Mouse (Mus musculus) lung, postnatal 36 days (tissue): ENCODE measurements around the gene Aplnr.

Source experiments
- DNase-seq: peaks from one replicate; pipeline ENCODE4 v3.0.0; 2022; ENCODE audit warnings: mixed read lengths

Aplnr gene

GRCm38 (mm10) chr2:85137601-85138140 is 1.6 kb downstream of the Aplnr start:
- peak; percentile 23 for DNase-seq

GRCm38 (mm10) chr2:85138143-85138542 is 2.1 kb downstream of the Aplnr start:
- DNase-seq: no peak

- DNase-seq: peak; percentile 58
Measured at GRCm38 (mm10) chr2:85139393-85139792, 3.4 kb downstream of the Aplnr start.

GRCm38 (mm10) chr2:85139846-85140245 is 3.8 kb downstream of the Aplnr start:
- no peak for DNase-seq

- DNase-seq: no peak
Measured at GRCm38 (mm10) chr2:85140833-85141232, 4.8 kb downstream of the Aplnr start.

GRCm38 (mm10) chr2:85144908-85145307 is 8.9 kb downstream of the Aplnr start:
- DNase-seq: no peak

GRCm38 (mm10) chr2:85145346-85145745 is 9.3 kb downstream of the Aplnr start:
- DNase-seq: no peak

GRCm38 (mm10) chr2:85147481-85147880 is 11.5 kb downstream of the Aplnr start:
- DNase-seq: no peak

- no peak for DNase-seq
Measured at GRCm38 (mm10) chr2:85150373-85150772, 14.3 kb downstream of the Aplnr start.

- no peak for DNase-seq
Measured at GRCm38 (mm10) chr2:85151233-85151632, 15.2 kb downstream of the Aplnr start.

GRCm38 (mm10) chr2:85155334-85155733 is 19.3 kb downstream of the Aplnr start:
- no peak for DNase-seq

- DNase-seq: no peak
Measured at GRCm38 (mm10) chr2:85156136-85156535, 20.1 kb downstream of the Aplnr start.

- DNase-seq: no peak
Measured at GRCm38 (mm10) chr2:85157382-85157781, 21.4 kb downstream of the Aplnr start.

GRCm38 (mm10) chr2:85160901-85161637 is 25.0 kb downstream of the Aplnr start:
- no peak for DNase-seq

- DNase-seq: no peak
Measured at GRCm38 (mm10) chr2:85161638-85162093, 25.6 kb downstream of the Aplnr start.

- DNase-seq: peak; percentile 29
Measured at GRCm38 (mm10) chr2:85163311-85164047, 27.5 kb downstream of the Aplnr start.

GRCm38 (mm10) chr2:85167624-85168023 is 31.6 kb downstream of the Aplnr start:
- no peak for DNase-seq

GRCm38 (mm10) chr2:85168327-85168726 is 32.3 kb downstream of the Aplnr start:
- peak; percentile 7 for DNase-seq

- peak; percentile 32 for DNase-seq
Measured at GRCm38 (mm10) chr2:85172071-85172762, 36.2 kb downstream of the Aplnr start.

- DNase-seq: no peak
Measured at GRCm38 (mm10) chr2:85172763-85173103, 36.7 kb downstream of the Aplnr start.

GRCm38 (mm10) chr2:85173545-85173944 is 37.5 kb downstream of the Aplnr start:
- no peak for DNase-seq

GRCm38 (mm10) chr2:85178139-85178800 is 42.2 kb downstream of the Aplnr start:
- DNase-seq: no peak
